Mouse (Mus musculus) lung, adult 2 months (tissue): ENCODE results near the gene Slc12a5. TPM values are rescaled to one million over a fixed set of nuclear protein-coding genes. Genes with fewer than 3 reads are reported as not detected.
A peak's percentile ranks its signal among the peaks of the same experiment; 100 is the strongest.

Experiments used
- DNase-seq: peaks from one replicate; pipeline ENCODE4 v3.0.0; 2022
- H3K4me1 ChIP-seq: fragments of 200-500 bp; 2 replicates; pipeline ENCODE4 v1.6.1; 2011; ENCODE audit warnings: low read length; ENCODE audit not compliant: control insufficient read depth, insufficient read depth
- H3K4me3 ChIP-seq: fragments of 200-500 bp; replicated peaks from 2 replicates; pipeline ENCODE3; 2011; ENCODE audit warnings: low read depth, mild to moderate bottlenecking, control low read depth, low read length; ENCODE audit errors: extremely low read depth
- CTCF ChIP-seq: fragments of 200-500 bp; IDR thresholded peaks from 2 replicates; pipeline ENCODE4 v1.5.1; 2011; ENCODE audit warnings: mild to moderate bottlenecking, low read length, control low read depth; ENCODE audit not compliant: insufficient read depth
- POLR2A ChIP-seq: fragments of 200-500 bp; IDR thresholded peaks from 2 replicates; pipeline ENCODE4 v1.6.1; 2011; ENCODE audit warnings: low read depth, mild to moderate bottlenecking, control low read depth, low read length, borderline replicate concordance; ENCODE audit errors: extremely low read depth
- WGBS: fragments of 180-500 bp; shearing (Covaris S2); methylation state at CpG from one replicate; pipeline ENCODE4 v1.1.7; 2018; 5-methylcytosine and 5-hydroxymethylcytosine counted together
- polyA plus RNA-seq: library from polyadenylated mRNA; depleted of rRNA; stranded (reverse); fragments of >200 nt; gene quantifications from 2 replicates; pipeline ENCODE4 v1.2.3, GENCODE M21; 2012

Slc12a5 gene
- polyA plus RNA-seq, 1 experiment: 3.6 TPM

DNA sequence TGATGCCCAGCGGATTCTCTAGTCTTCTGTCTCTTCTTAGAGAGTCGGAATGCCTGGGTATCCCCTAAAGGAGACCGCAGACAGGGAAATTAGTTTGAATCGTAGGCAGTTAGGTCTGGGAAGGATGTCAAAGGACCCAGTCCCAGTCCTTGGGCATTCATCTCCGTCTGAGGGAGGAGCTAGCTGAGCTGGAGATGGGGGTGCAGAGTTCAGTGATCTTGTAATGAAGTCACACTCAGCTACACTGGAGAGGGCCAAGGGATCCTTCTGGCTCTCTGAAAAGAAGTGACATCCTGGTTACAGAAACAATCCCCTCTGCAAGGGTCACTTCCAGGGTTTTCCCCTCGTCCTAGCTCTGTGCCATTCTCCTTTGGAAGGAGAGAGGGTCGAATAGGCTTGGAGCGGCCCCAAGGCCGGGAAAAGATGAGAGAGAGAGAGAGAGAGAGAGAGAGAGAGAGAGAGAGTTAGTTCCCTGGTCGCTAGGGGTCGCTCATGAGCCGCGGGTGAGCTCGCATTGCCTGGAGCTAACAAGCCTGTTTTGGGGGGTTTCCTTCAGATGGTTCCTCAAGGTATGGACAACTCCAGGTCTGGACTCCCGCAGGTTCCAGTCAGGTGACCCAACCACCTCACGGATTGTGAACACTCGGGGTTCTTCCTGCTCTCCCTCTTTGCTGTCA lies 1.0 kb downstream of the Slc12a5 start:
- peak; percentile 64 for DNase-seq
- Histone ChIP-seq H3K4me1 (no peaks in the 10 kb centered on the region), H3K4me3 (no peak overlapping the region)
- WGBS: 11% methylated on average over 17 of the region's 17 CpGs
- TF ChIP-seq CTCF (peak; percentile 74), POLR2A (no peak)

DNA sequence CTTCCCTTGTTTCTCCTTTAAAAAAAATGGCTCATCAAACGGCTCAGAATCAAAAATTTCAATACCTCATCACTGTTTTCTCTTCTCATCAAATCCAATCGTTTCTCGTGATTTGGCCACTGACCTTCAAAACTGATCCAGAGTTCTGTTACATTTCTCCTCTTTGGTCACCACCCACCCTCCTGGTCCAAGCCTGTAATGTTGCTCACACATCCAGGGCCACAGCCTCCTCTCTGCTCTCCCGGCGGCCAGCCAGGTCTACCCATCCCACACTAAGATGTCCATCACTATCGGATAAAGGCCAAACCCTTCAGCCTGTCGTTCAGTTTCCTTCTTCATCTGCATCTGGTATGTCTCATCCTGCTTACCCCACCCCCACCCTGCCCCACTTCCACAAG lies 1.6 kb downstream of the Slc12a5 start:
- H3K4me1 ChIP-seq: no peaks in the 10 kb centered on the region
- H3K4me3 ChIP-seq: no peak overlapping the region
- TF ChIP-seq POLR2A (no peak), CTCF (no peak)
- no peak for DNase-seq
- WGBS: 43% methylated on average over 7 of the region's 7 CpGs

DNA sequence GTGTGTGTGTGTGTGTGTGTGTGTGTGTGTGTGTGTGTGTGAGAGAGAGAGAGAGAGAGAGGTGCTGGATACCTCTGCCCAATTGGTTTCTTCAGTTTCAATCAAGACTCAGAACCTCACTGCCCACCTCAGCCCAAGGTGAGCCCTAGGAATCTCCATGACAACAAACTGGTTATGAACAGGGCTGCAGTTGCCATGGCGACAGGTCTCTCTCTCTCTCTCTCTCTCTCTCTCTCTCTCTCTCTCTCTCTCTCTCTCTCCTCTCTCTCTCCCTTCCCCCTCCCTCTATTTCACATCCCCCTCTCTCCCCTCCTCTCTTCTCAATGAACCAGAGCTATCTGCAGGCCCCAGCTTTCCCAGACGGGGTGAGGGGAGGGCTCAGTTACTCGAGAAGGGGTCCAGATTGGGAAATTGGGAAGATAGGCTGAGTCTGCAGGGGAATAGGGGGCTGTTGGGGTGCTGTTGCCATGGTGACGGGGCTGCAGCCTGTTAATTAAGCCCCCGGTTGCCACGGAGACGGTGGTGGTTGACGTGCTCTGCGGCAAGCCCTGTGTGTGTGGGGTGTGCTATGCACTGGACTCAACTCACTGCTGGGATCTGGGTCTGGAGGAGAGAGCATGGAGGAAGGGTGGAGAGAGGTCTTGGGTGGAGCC lies 3.8 kb downstream of the Slc12a5 start:
- no peaks in the 10 kb centered on the region for H3K4me1 ChIP-seq
- DNase-seq: no peak
- 48% methylated on average over 9 of the region's 9 CpGs for WGBS
- H3K4me3 ChIP-seq: no peak overlapping the region
- TF ChIP-seq CTCF (no peak), POLR2A (no peak)

DNA sequence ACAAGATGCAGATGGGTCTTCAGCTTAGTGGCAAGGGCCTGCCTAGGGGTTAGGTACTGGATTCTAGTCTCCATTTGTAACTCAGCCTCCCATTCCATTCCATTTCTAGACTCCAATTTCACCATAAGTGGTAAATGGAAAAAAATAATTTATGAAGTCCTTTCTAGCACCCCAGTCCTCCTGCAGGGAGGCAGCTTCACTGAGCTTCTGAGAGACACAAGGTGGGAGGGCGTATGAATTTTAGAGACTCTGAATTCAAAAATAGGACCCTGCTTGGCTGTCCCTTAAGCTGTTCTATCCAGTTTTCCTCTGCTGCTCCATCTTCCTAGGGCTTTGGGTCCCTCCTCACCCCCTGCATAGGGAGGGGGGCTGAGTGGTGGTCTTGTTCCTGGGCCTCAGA lies 4.4 kb downstream of the Slc12a5 start:
- TF ChIP-seq POLR2A: no peak
- TF ChIP-seq CTCF: no peak
- no peaks in the 10 kb centered on the region for H3K4me1 ChIP-seq
- WGBS: 77% methylated on average over 1 of the region's 1 CpGs
- H3K4me3 ChIP-seq: no peak overlapping the region
- DNase-seq: no peak

DNA sequence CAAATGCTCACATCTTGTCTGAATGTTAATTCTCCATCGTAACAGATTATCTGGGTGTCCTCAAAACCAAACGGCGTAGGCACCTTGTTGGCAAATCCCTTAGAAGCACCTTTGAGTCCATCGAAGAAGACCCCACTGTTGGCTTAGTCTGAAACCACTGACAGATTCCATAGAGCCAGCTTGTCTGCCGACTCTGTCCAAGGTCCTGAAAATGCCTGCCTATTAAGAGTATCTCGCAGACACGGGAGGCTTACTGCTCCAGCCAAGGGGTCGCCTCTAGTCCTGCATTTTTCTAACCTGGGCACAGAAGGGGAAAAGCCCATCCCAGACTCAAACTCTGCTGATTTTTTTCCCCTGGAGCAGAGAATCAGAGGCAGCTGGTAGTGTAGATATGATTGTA lies 5.8 kb downstream of the Slc12a5 start:
- TF ChIP-seq CTCF (no peak), POLR2A (no peak)
- H3K4me1 ChIP-seq: no peaks in the 10 kb centered on the region
- H3K4me3 ChIP-seq: no peak overlapping the region
- 23% methylated on average over 8 of the region's 8 CpGs for WGBS
- DNase-seq: no peak

DNA sequence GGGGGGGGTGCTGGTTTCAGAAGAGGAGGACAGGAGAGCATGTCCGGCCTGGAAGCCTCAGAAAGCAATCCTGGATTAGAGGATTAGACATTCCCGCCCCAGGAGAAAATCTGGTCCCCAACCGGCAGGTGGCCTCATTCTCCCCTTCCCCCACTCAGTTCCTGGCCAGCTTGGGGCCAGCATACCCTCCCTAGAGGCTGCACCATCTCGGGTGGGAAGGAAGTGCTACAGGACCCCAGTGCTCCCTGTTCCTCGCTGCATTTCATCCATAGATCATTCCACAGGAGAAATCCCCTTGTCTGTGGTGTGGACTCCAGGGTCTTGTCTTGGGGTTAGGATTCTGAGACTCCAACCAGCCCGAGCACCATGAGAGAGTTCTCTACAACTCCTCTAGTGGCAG lies 6.6 kb downstream of the Slc12a5 start:
- 17% methylated on average over 6 of the region's 6 CpGs for WGBS
- no peak for DNase-seq
- Histone ChIP-seq H3K4me1 (no peaks in the 10 kb centered on the region), H3K4me3 (no peak overlapping the region)
- TF ChIP-seq POLR2A (no peak), CTCF (no peak)

DNA sequence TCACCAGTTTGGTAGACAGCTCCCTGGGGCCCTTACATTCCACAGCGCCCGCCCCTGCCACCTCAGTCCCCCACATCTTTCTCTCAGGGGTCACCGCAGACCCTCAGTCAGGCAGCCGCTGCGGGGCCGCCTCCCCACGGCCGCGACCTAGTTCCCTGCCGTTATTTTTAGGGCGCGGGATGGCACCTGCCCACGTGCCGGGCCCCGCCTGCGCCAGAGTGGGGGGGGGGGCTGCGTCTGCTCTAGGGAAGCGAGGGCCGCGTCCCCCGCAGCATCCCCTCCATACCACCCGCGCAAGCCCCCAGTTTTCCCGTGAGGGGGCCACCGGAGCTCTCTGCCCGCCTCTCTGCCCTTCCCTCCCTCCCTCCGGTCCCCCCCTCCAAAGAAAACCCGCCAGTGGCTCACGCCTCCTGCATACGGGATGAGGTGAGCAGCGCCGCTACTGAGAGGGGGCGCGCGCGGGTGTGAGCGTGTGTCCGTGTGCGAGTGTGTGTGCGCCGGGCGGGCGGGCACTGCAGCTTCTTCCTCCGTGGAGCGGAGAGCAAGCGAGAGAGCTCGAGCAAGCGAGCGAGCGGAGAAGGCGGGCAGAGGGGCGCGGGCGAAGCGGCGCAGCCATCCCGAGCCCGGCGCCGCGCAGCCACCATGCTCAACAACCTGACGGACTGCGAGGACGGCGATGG lies 7.3 kb downstream of the Slc12a5 start:
- no peak for DNase-seq
- 1% methylated on average over 65 of the region's 65 CpGs for WGBS
- H3K4me1 ChIP-seq: no peaks in the 10 kb centered on the region
- no peak overlapping the region for H3K4me3 ChIP-seq
- no peak for TF ChIP-seq CTCF
- no peak for TF ChIP-seq POLR2A

DNA sequence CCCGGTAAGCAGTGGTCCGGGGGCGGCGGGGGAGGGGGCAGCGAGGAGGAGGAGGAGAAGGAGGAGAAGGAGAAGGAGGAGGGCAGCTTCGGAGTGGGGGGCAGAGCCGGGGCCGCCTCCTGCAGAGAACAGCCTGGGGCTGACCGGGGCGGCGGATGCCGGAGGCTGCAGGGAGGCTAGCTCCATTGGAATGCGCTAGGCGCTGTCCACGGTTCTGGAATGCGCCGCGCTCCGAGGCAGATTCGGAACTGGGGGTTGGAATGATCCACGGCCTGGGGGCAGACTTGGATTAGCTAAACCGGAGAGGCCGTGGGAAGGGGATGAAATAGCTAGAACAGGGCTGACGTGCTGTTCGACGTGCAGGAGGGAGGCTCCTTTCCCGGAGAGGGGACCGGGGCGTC lies 7.8 kb downstream of the Slc12a5 start:
- DNase-seq: peak; percentile 63
- WGBS: under 1% methylated on average over 29 of the region's 29 CpGs
- TF ChIP-seq CTCF: no peak
- TF ChIP-seq POLR2A: no peak
- Histone ChIP-seq H3K4me1 (no peaks in the 10 kb centered on the region), H3K4me3 (no peak overlapping the region)

DNA sequence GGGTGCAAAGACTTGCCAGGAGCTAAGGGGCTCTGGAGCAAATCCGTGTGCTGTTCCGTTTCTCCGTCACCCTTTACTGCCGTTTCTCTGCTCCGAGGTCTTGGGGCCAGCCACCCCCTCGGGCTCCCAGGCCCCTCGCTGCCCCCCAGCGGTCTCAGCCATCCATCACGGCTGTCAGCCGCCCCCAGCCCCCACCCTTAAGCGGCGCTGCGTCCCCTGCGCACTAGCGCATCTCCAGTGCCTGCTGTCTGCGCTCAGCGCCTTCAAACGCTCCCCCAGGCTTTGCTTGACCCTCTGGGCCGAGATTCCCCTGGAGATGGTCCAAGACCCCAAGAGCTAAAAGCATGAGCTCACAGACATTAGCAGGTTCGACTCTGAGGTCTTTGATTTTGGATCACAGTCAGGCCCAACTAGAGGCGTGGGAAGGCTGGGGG lies 8.8 kb downstream of the Slc12a5 start:
- H3K4me3 ChIP-seq: no peak overlapping the region
- 4% methylated on average over 21 of the region's 21 CpGs for WGBS
- no peak for DNase-seq
- TF ChIP-seq POLR2A: no peak
- no peak for TF ChIP-seq CTCF
- no peaks in the 10 kb centered on the region for H3K4me1 ChIP-seq
